Mouse (Mus musculus): Measurements from ENCODE around the gene Pdzrn3. TPM values are rescaled to one million over a fixed set of nuclear protein-coding genes. Genes with fewer than 3 reads are reported as not detected.

The Pdzrn3 gene
- polyA plus RNA-seq, 1 experiment from 2014 or later = 16.5 TPM

DNA sequence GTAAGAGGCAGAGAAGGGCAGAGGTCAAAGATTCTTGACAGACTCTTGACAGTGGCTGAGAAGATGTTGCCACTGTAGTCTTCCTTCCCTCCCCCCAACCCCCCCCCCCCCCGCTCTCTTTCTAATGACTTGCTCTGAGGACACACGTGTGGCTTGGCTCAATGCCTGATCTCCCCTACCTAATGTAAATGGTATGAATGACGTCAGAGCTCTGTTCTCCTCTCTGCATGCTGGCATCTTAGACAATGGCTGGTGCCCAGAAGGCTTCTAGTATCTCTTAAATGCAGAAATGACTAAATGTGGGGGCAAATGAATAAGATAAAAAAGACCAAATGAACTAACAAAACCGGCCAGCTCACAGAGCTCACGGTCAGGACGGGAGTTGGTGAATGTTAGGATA lies 49.2 kb downstream of the Pdzrn3 start:
- ATAC-seq (0 out of 2 replicates have a peak, but pooled peaks have one; percentile 10), DNase-seq (ENCODE audit: low spot score) (no peak)
- no peak overlapping the region for H3K4me2 ChIP-seq (ENCODE audit: low read length)
- no peaks in the 10 kb centered on the region for H3K36me3 ChIP-seq (ENCODE audit: control insufficient read depth, insufficient read depth, low read length)
- H3K4me3 ChIP-seq (ENCODE audit: low read depth, low read length) = no peak overlapping the region
- no peak overlapping the region for H3K27ac ChIP-seq (ENCODE audit: low read depth, low read length)
- no peak overlapping the region for H3K9ac ChIP-seq (ENCODE audit: low read length)
- peaks cover 3% of the 10 kb centered on the region; the same call in 1 of the 2 replicates for H3K4me1 ChIP-seq (ENCODE audit: control insufficient read depth, insufficient read depth, low read length)
- H3K9me3 ChIP-seq (replicated peaks; ENCODE audit: control insufficient read depth, low read length) = no peaks in the 10 kb centered on the region
- no peaks in the 10 kb centered on the region for H3K27me3 ChIP-seq (replicated peaks; ENCODE audit: control insufficient read depth, insufficient read depth, low read length)
- 37% methylated on average over 6 of the region's 6 CpGs for WGBS

DNA sequence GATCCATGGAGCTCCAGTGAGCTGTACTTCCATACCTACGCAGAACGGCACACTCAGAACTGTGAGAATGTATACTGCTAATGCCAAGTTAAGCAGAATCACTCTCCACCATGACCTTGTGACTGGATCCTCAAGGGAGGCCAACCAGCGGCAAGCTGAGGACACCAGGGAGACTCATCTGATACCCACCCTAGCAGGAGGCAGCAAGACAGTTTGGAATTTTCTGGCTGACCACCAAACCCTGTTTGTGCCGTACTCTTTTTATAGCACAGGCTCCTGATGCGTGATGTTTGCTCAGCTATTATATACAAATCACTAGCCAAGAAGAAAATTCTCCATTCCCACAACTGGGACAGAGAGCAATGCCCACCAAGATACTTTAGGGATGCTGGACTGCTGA lies 50.0 kb downstream of the Pdzrn3 start:
- 94% methylated on average over 5 of the region's 5 CpGs for WGBS
- H3K27me3 ChIP-seq (replicated peaks; ENCODE audit: control insufficient read depth, insufficient read depth, low read length) = no peaks in the 10 kb centered on the region
- H3K9me3 ChIP-seq (replicated peaks; ENCODE audit: control insufficient read depth, low read length) = no peaks in the 10 kb centered on the region
- no peaks in the 10 kb centered on the region for H3K36me3 ChIP-seq (ENCODE audit: control insufficient read depth, insufficient read depth, low read length)
- H3K4me2 ChIP-seq (ENCODE audit: low read length) = no peak overlapping the region
- no peak overlapping the region for H3K27ac ChIP-seq (ENCODE audit: low read depth, low read length)
- no peak for ATAC-seq
- peaks cover 3% of the 10 kb centered on the region; the same call in 1 of the 2 replicates for H3K4me1 ChIP-seq (ENCODE audit: control insufficient read depth, insufficient read depth, low read length)
- H3K4me3 ChIP-seq (ENCODE audit: low read depth, low read length) = no peak overlapping the region
- no peak for DNase-seq (ENCODE audit: low spot score)
- no peak overlapping the region for H3K9ac ChIP-seq (ENCODE audit: low read length)

DNA sequence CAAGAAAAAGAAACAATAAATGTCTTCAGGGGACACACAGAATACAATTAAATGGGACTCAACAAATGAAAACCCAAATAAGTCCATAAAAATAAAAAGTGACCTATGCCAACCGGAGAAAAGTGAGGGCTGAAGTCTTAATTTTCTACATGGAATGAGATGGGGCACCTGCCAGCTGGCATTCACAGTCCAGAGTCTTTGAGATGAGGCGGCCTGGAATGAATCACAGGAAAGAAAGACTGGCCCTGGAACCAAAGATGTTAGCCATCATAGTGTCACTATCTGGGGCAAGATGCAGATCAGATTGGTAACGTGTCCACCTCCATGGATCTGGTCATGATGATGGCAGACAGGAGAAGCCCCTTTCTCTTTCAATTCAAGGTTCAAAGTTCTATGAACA lies 50.5 kb downstream of the Pdzrn3 start:
- H3K4me3 ChIP-seq (ENCODE audit: low read depth, low read length) = no peak overlapping the region
- peaks cover 3% of the 10 kb centered on the region; the same call in 1 of the 2 replicates for H3K4me1 ChIP-seq (ENCODE audit: control insufficient read depth, insufficient read depth, low read length)
- DNase-seq (ENCODE audit: low spot score) = no peak
- H3K4me2 ChIP-seq (ENCODE audit: low read length) = no peak overlapping the region
- no peaks in the 10 kb centered on the region for H3K9me3 ChIP-seq (replicated peaks; ENCODE audit: control insufficient read depth, low read length)
- ATAC-seq = no peak
- no peaks in the 10 kb centered on the region for H3K36me3 ChIP-seq (ENCODE audit: control insufficient read depth, insufficient read depth, low read length)
- no peaks in the 10 kb centered on the region for H3K27me3 ChIP-seq (replicated peaks; ENCODE audit: control insufficient read depth, insufficient read depth, low read length)
- no peak overlapping the region for H3K9ac ChIP-seq (ENCODE audit: low read length)
- H3K27ac ChIP-seq (ENCODE audit: low read depth, low read length) = no peak overlapping the region
- WGBS = 76% methylated on average over 3 of the region's 3 CpGs

DNA sequence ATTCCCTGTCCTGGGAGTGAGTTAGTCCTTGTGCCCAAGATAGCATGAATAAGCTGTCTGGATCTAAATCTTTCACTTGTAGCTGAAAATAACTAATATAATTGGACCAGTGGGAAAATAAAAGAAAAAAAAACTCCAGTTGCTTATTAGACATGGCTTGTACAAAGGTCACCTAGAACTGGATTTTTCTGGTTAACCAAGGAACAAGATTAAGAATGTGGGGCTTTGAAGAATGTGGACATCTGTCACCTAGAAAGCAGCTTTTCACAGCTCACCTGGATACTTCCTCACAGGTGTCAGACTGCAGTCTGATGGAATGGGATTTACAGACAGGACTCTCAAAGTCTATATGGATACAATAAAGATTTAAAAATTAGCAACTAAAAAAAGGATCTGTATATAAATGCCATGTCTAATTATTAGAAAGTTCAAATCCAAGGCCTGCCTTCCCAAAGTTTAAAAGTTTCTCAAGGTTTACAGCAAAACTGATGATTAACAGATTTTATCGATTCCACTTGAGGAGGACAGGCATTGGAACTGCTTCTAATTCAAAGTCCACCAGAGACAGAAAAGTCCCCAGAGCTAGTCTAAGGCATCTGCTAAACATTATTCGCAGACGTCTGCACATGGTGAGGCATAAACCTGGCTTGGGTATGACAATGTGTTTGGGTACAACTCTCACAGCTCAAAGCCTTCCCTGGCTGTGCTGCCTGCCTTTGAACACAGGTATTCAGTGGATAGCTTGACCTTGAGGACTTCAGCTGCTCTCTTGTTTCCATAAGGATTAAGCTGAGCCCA lies 51.7 kb downstream of the Pdzrn3 start:
- WGBS = 93% methylated on average over 3 of the region's 3 CpGs
- H3K9me3 ChIP-seq (replicated peaks; ENCODE audit: control insufficient read depth, low read length) = no peaks in the 10 kb centered on the region
- no peak for ATAC-seq

DNA sequence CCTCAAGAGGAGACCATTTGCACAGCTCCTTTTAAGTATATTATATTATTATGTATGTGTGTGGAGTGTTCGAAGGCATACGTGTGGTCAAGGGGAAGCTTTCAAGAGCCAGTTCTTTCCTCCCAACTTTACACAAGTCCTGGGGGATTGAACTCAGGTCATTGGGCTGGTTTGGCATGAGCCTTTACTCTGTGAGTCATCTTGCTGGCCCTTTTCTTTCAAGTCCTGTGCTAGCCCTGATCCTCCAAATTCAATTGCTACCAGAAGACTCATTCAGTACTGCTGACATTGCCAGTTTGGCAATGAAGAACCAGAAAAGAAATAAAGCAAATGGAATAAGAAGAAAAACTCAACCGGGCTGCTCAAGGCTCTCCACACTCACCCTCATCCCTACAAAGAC lies 55.1 kb downstream of the Pdzrn3 start:
- Histone ChIP-seq H3K4me3 (ENCODE audit: low read depth, low read length) (no peak overlapping the region), H3K4me1 (ENCODE audit: control insufficient read depth, insufficient read depth, low read length) (no peaks in the 10 kb centered on the region; the same call in 1 of the 2 replicates), H3K36me3 (ENCODE audit: control insufficient read depth, insufficient read depth, low read length) (no peaks in the 10 kb centered on the region), H3K4me2 (ENCODE audit: low read length) (no peak overlapping the region), H3K27me3 (replicated peaks; ENCODE audit: control insufficient read depth, insufficient read depth, low read length) (no peaks in the 10 kb centered on the region), H3K9me3 (replicated peaks; ENCODE audit: control insufficient read depth, low read length) (no peaks in the 10 kb centered on the region), H3K27ac (ENCODE audit: low read depth, low read length) (no peak overlapping the region), H3K9ac (ENCODE audit: low read length) (no peak overlapping the region)
- ATAC-seq (no peak), DNase-seq (ENCODE audit: low spot score) (no peak)
- WGBS = 93% methylated on average over 3 of the region's 3 CpGs

More for the DNA sequence above, 51.7 kb downstream of the Pdzrn3 start:
- DNase-seq (ENCODE audit: low spot score) = no peak
- no peak overlapping the region for H3K9ac ChIP-seq (ENCODE audit: low read length)
- H3K36me3 ChIP-seq (ENCODE audit: control insufficient read depth, insufficient read depth, low read length) = no peaks in the 10 kb centered on the region
- no peak overlapping the region for H3K27ac ChIP-seq (ENCODE audit: low read depth, low read length)
- no peaks in the 10 kb centered on the region for H3K27me3 ChIP-seq (replicated peaks; ENCODE audit: control insufficient read depth, insufficient read depth, low read length)
- no peak overlapping the region for H3K4me3 ChIP-seq (ENCODE audit: low read depth, low read length)
- H3K4me1 ChIP-seq (ENCODE audit: control insufficient read depth, insufficient read depth, low read length) = peaks cover 3% of the 10 kb centered on the region; the same call in 1 of the 2 replicates
- H3K4me2 ChIP-seq (ENCODE audit: low read length) = no peak overlapping the region

DNA sequence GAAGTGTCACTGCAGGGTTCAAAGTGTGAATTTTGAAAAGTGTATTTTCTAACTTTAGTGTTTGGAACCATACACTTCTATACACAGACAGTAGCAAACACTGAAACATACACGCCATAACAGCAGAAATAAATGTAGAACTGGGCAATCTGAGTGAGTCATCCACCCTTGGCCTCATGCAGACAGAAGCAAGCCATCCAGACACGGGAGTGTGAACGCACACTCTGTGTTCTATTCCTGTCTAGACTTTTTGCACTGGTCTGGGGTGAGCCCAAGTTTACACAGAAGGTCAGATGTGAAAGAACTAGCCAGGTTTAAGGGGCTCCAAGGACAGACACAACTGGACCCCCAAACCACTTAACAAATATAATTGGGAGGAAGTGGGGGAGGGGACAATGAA lies 57.3 kb downstream of the Pdzrn3 start:
- Histone ChIP-seq H3K9ac (ENCODE audit: low read length) (no peak overlapping the region), H3K36me3 (ENCODE audit: control insufficient read depth, insufficient read depth, low read length) (no peaks in the 10 kb centered on the region), H3K4me2 (ENCODE audit: low read length) (no peak overlapping the region), H3K9me3 (replicated peaks; ENCODE audit: control insufficient read depth, low read length) (no peaks in the 10 kb centered on the region), H3K27ac (ENCODE audit: low read depth, low read length) (no peak overlapping the region), H3K4me3 (ENCODE audit: low read depth, low read length) (no peak overlapping the region), H3K4me1 (ENCODE audit: control insufficient read depth, insufficient read depth, low read length) (peaks cover 2% of the 10 kb centered on the region; the same call in 1 of the 2 replicates), H3K27me3 (replicated peaks; ENCODE audit: control insufficient read depth, insufficient read depth, low read length) (no peaks in the 10 kb centered on the region)
- ATAC-seq = no peak
- whole genome bisulfite sequencing = 87% methylated on average over 3 of the region's 3 CpGs
- DNase-seq (ENCODE audit: low spot score) = no peak

DNA sequence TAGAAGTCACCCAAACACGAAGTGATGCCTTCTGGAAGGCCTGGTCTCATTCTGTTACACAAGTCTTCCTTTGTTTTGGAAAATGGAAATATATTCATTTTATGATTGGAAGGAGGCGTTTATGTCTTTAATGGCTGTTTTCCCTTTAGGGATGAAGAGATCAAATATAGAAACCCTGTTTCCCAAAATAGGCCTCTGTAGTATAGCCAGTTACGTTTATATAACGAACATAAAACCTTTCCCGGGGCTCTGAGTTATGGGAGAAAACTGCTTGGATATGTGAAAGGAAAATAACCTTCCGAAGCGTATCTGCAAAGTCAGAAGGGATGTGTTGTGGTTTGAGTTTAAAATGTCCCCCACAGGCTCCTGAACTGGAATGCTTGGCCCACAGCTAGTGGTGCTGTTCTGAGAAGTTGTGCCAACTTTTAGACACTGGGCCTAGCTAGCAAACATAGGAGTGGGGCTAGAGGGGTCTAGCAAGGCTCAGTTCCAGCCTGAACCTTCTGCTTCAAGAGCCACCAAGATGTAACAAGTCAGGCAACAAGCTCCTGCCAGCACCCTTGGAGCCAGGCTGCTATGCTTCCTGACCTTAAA lies 58.2 kb downstream of the Pdzrn3 start:
- no peaks in the 10 kb centered on the region for H3K36me3 ChIP-seq (ENCODE audit: control insufficient read depth, insufficient read depth, low read length)
- no peak overlapping the region for H3K27ac ChIP-seq (ENCODE audit: low read depth, low read length)
- DNase-seq (ENCODE audit: low spot score) (no peak), ATAC-seq (no peak)
- no peak overlapping the region for H3K4me3 ChIP-seq (ENCODE audit: low read depth, low read length)
- H3K4me1 ChIP-seq (ENCODE audit: control insufficient read depth, insufficient read depth, low read length) = peaks cover 2% of the 10 kb centered on the region; the same call in 1 of the 2 replicates
- WGBS = 86% methylated on average over 7 of the region's 7 CpGs
- no peak overlapping the region for H3K4me2 ChIP-seq (ENCODE audit: low read length)
- no peaks in the 10 kb centered on the region for H3K9me3 ChIP-seq (replicated peaks; ENCODE audit: control insufficient read depth, low read length)
- H3K9ac ChIP-seq (ENCODE audit: low read length) = no peak overlapping the region
- H3K27me3 ChIP-seq (replicated peaks; ENCODE audit: control insufficient read depth, insufficient read depth, low read length) = no peaks in the 10 kb centered on the region

DNA sequence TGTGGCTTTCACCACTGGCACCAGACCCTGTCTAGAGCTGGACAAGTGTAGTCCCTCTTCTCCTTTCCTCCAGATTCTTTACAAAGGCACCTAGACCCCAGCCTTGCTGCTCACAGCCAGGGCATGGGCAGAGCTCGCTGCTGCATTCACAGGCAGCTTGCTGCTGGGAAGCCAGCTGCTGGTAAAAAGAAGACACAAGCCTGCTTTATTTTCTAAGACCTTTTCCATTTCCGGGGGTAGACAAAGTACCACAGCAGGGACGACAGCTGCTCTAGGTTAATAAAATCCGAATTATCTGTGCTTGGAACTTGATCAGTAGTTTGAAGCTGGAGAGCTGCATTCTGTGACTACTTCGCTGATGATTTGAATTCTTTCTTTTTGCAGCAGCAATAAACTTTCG lies 59.2 kb downstream of the Pdzrn3 start:
- Histone ChIP-seq H3K4me3 (ENCODE audit: low read depth, low read length) (no peak overlapping the region), H3K4me1 (ENCODE audit: control insufficient read depth, insufficient read depth, low read length) (peaks cover 2% of the 10 kb centered on the region; the same call in 1 of the 2 replicates), H3K9me3 (replicated peaks; ENCODE audit: control insufficient read depth, low read length) (no peaks in the 10 kb centered on the region), H3K36me3 (ENCODE audit: control insufficient read depth, insufficient read depth, low read length) (no peaks in the 10 kb centered on the region), H3K27ac (ENCODE audit: low read depth, low read length) (no peak overlapping the region; the same call in 1 of the 2 replicates), H3K4me2 (ENCODE audit: low read length) (no peak overlapping the region), H3K9ac (ENCODE audit: low read length) (no peak overlapping the region), H3K27me3 (replicated peaks; ENCODE audit: control insufficient read depth, insufficient read depth, low read length) (no peaks in the 10 kb centered on the region)
- ATAC-seq (no peak), DNase-seq (ENCODE audit: low spot score) (peak; percentile 20)
- 45% methylated on average over 6 of the region's 6 CpGs for WGBS

DNA sequence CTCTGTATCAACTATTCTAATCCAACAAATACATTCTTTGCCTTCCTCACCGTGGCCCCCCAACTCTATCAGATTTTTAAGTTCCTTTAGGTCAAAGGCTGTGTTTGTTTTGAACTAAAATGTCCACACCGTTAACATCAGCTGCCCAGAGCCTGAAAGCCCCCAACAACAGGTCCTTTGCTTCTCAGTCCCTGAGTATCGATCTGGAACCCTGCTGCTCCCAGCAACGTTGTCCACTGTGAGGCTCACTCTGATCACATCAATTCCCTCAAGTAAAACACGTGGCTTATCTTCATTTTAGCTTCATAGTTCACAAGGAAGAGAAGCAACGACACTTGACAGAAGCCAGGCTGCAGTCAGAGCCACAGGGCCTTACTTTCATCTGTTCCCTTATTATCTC lies 66.3 kb downstream of the Pdzrn3 start:
- Histone ChIP-seq H3K9me3 (replicated peaks; ENCODE audit: control insufficient read depth, low read length) (no peaks in the 10 kb centered on the region), H3K27me3 (replicated peaks; ENCODE audit: control insufficient read depth, insufficient read depth, low read length) (no peaks in the 10 kb centered on the region), H3K4me1 (ENCODE audit: control insufficient read depth, insufficient read depth, low read length) (peaks cover 17% of the 10 kb centered on the region), H3K4me3 (ENCODE audit: low read depth, low read length) (no peak overlapping the region), H3K36me3 (ENCODE audit: control insufficient read depth, insufficient read depth, low read length) (no peaks in the 10 kb centered on the region), H3K27ac (ENCODE audit: low read depth, low read length) (no peak overlapping the region), H3K4me2 (ENCODE audit: low read length) (no peak overlapping the region), H3K9ac (ENCODE audit: low read length) (no peak overlapping the region)
- ATAC-seq (no peak), DNase-seq (ENCODE audit: low spot score) (no peak)
- WGBS = 45% methylated on average over 6 of the region's 6 CpGs
